Mouse (Mus musculus) cerebellum, adult 2 months (tissue): ENCODE data around the gene Hdac9.

ENCODE experiments used
- CTCF ChIP-seq: fragments of 200-500 bp; IDR thresholded peaks from 2 replicates; pipeline ENCODE4 v1.5.1; 2011; ENCODE audit warnings: low read depth, mild to moderate bottlenecking, control low read depth, low read length, moderate library complexity, borderline replicate concordance; ENCODE audit not compliant: insufficient read depth
- POLR2A ChIP-seq: fragments of 200-500 bp; IDR thresholded peaks from 2 replicates; pipeline ENCODE4 v1.6.1; 2011; ENCODE audit warnings: low read length, control low read depth, borderline replicate concordance; ENCODE audit not compliant: insufficient read depth

- TF ChIP-seq CTCF (no peak), POLR2A (no peak)
Measured at GRCm38 (mm10) chr12:34673539-34673938, 243.4 kb downstream of the Hdac9 start.
